Mouse (Mus musculus) midbrain, embryonic 13.5 days (tissue): ENCODE results near the gene Vmn2r7. TPM values are rescaled to one million over a fixed set of nuclear protein-coding genes. Genes with fewer than 3 reads are reported as not detected.
"Not testable (repeated sequence)": the region's sequence is repeated elsewhere in the genome, so short reads cannot be mapped to it uniquely, and the experiment has no call there.

Experiments
- ATAC-seq: fragments of 200-750 bp; cut with Nextera tagmentation; 2 replicates; pipeline ENCODE4 v1.8.0; 2017; ENCODE audit warnings: mild to moderate bottlenecking, moderate TSS enrichment, moderate library complexity
- H3K27ac ChIP-seq: fragments of 300-500 bp; sonication (generic); 2 replicates; pipeline ENCODE4 v1.5.1; 2015; ENCODE audit warnings: inconsistent platforms, mild to moderate bottlenecking, moderate library complexity
- H3K27me3 ChIP-seq: fragments of 300-500 bp; sonication (generic); 2 replicates; pipeline ENCODE4 v1.6.1; 2015; ENCODE audit warnings: mild to moderate bottlenecking, inconsistent platforms
- H3K36me3 ChIP-seq: fragments of 300-500 bp; sonication (generic); 2 replicates; pipeline ENCODE4 v1.6.1; 2015; ENCODE audit warnings: mild to moderate bottlenecking, inconsistent platforms
- H3K4me1 ChIP-seq: fragments of 300-500 bp; sonication (generic); replicated peaks from 2 replicates; pipeline ENCODE4 v1.6.1; 2015; ENCODE audit warnings: inconsistent platforms
- H3K4me2 ChIP-seq: fragments of 300-500 bp; sonication (generic); replicated peaks from 2 replicates; pipeline ENCODE4 v1.6.1; 2015; ENCODE audit warnings: moderate library complexity, mild to moderate bottlenecking, inconsistent platforms
- H3K4me3 ChIP-seq: fragments of 300-500 bp; sonication (generic); replicated peaks from 2 replicates; pipeline ENCODE4 v1.5.1; 2015; ENCODE audit warnings: mild to moderate bottlenecking, inconsistent platforms
- H3K9ac ChIP-seq: fragments of 300-500 bp; sonication (generic); replicated peaks from 2 replicates; pipeline ENCODE4 v1.6.1; 2015; ENCODE audit warnings: mild to moderate bottlenecking, inconsistent platforms
- H3K9me3 ChIP-seq: fragments of 300-500 bp; sonication (generic); 2 replicates; pipeline ENCODE4 v1.6.1; 2016; ENCODE audit warnings: mild to moderate bottlenecking, inconsistent platforms
- WGBS: fragments of 180-500 bp; shearing (Covaris S2); methylation state at CpG from one replicate; pipeline ENCODE4 v1.1.7; 2015; 5-methylcytosine and 5-hydroxymethylcytosine counted together
- polyA plus RNA-seq: library from polyadenylated mRNA; unstranded; fragments of >200 nt; fragmentation: Nextera tagmentation; extraction: Ambion mirVana; gene quantifications from 2 replicates; pipeline ENCODE4 v1.2.1, GENCODE M21; 2015

The Vmn2r7 gene
- not detected in 2 replicates for polyA plus RNA-seq

DNA sequence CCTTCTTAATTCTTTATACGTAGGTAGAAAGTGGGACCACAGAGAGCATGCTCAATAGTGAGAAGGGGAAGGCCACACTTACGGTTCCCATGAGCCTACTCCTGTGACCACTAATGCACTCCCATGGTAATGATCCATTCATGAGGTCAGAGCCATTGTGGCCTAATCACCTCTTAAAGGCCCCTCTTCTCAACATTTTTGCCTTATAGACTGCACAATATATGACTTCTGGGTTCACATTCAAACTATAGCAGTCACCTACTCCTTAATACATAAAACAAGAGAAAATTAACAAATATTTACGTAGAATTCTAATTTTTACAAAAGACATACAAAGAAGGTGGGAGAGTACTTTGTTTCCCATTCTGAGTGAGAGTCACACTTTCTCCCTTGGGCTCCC lies at the start of gene Vmn2r7:
Gene Vmn2r7 (minus strand): TSS at position 101 of the 400 bp plus-strand sequence.
- not testable (repeated sequence) for ATAC-seq
- WGBS = 92% methylated on average over 3 of the region's 3 CpGs

DNA sequence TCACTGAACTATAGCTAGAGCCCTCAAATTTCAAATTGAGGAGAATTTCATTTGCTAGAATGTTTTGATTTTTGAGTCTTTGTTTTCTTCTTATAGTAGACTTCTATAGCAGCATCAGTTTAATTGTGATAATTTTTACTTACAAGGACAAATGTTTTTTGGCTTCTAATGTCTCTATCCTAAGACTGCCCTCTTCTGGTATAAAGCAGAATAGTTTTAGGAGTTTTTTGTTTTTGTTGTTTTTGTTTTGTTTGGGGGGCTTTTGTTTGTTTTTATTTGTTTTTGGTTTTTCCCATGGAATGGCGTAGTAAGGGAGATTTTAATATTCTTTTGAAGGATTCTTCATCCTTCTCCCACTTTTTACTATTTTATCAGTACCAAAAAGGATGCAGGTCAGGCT lies 45.2 kb upstream of the Vmn2r7 start:
- no peak for ATAC-seq
- Histone ChIP-seq H3K4me1 (no peaks in the 10 kb centered on the region), H3K4me2 (no peak overlapping the region), H3K4me3 (no peak overlapping the region), H3K27me3 (no peaks in the 10 kb centered on the region), H3K27ac (no peak overlapping the region), H3K36me3 (no peaks in the 10 kb centered on the region), H3K9me3 (no peaks in the 10 kb centered on the region), H3K9ac (no peak overlapping the region)
- 59% methylated on average over 1 of the region's 1 CpGs for WGBS

More for the DNA sequence above, at the start of gene Vmn2r7:
- not testable (repeated sequence) for H3K27ac ChIP-seq, H3K36me3 ChIP-seq, H3K9me3 ChIP-seq, H3K4me1 ChIP-seq, H3K9ac ChIP-seq, H3K27me3 ChIP-seq, H3K4me2 ChIP-seq, H3K4me3 ChIP-seq

DNA sequence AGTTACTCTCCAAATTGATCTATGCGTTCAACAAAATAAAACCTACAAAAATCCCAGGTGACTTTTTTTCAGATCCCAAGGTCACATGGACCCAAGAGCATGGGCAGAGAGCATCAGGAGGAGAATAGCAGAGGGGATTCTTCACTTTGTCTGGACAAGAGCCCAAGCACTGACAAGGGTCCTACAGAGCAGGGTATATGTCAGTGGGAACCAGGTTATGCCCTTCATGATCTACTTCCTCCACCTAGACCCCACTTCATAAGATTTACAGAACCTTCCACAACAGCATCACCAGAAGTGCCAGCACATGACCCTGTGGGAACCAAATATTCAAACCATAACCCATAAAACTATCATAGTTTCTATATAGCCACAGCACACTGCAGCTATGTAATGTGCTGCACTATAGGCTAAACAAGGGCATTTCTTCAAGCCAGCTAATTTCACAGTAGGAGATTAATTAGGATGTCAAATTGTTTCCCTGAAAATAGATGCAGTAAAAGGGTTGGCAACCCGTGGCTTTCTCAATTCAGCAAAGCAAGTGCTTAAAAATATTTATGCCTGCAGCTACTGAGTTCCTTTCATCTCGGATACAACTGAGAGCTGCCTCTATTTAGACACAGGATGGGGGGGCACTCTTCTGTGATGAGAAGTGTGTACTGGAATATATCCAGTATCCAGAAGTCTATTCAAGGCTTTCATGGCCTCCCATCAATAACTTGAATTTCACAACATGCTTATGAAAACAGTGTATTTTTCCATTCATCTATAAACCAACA lies 33.8 kb upstream of the Vmn2r7 start:
- Histone ChIP-seq H3K36me3 (no peaks in the 10 kb centered on the region), H3K4me2 (no peak overlapping the region), H3K9me3 (no peaks in the 10 kb centered on the region), H3K4me3 (no peak overlapping the region), H3K4me1 (no peaks in the 10 kb centered on the region), H3K27ac (no peak overlapping the region), H3K27me3 (no peaks in the 10 kb centered on the region), H3K9ac (no peak overlapping the region)
- ATAC-seq = no peak
- 49% methylated on average over 3 of the region's 3 CpGs for WGBS

DNA sequence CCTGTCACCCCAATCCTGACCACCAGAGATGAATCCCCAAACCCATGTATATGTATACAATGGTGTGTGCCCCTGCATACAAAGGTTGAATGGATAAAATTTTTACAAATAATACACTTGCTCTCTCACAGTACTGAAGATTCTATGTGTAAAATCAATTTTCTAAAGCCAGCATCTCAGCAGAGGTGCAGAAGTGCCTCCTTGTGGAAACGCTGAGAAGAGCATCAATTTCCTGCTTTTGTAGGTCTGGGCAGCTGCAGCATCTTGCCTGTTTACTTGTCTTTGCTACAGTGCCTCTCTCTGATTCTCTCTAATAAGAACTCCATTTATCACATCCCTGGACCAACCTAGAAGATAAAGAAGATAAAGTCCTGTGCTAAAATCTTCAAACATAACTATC lies 32.1 kb upstream of the Vmn2r7 start:
- 58% methylated on average over 1 of the region's 1 CpGs for WGBS
- Histone ChIP-seq H3K9me3 (no peaks in the 10 kb centered on the region), H3K27ac (no peak overlapping the region), H3K4me3 (no peak overlapping the region), H3K4me2 (no peak overlapping the region), H3K36me3 (no peaks in the 10 kb centered on the region), H3K9ac (no peak overlapping the region), H3K27me3 (no peaks in the 10 kb centered on the region), H3K4me1 (no peaks in the 10 kb centered on the region)
- ATAC-seq = no peak

- H3K4me2 ChIP-seq = no peak overlapping the region
- H3K27ac ChIP-seq = no peak overlapping the region
- ATAC-seq = no peak
- 96% methylated on average over 2 of the region's 2 CpGs for WGBS
- H3K9me3 ChIP-seq = no peaks in the 10 kb centered on the region
- no peak overlapping the region for H3K4me3 ChIP-seq
- H3K4me1 ChIP-seq = no peaks in the 10 kb centered on the region
- H3K36me3 ChIP-seq = no peaks in the 10 kb centered on the region
- H3K27me3 ChIP-seq = no peaks in the 10 kb centered on the region; the same call in 1 of the 2 replicates
- H3K9ac ChIP-seq = no peak overlapping the region
Measured at GRCm38 (mm10) chr3:64842881-64843280, 1.7 kb downstream of the Vmn2r7 start.

GRCm38 (mm10) chr3:64842299-64842698 lies 2.3 kb downstream of the Vmn2r7 start:
- no peak for ATAC-seq

DNA sequence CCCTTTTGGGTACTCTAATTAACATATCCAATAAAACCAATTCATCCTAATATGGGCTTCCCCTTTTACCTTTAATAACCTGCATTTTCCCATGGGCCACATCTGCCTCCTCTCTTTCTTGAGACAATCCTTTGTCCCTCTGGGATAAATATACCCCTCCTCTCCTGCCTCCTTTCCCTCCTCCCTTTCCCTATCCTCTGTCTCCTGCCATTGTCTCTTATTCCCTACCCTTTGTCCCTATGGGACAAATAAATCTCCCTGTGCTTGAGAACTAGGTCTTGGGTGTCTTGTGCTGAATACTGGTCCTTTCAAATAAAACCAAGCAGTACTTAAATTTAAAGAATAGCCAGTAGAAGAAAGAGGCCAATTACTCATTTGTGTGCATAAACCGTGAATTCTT lies 13.4 kb downstream of the Vmn2r7 start:
- no peak overlapping the region for H3K27ac ChIP-seq
- WGBS = 63% methylated on average over 1 of the region's 1 CpGs
- no peak for ATAC-seq
- H3K27me3 ChIP-seq = no peaks in the 10 kb centered on the region
- H3K9ac ChIP-seq = no peak overlapping the region
- H3K4me1 ChIP-seq = no peaks in the 10 kb centered on the region
- no peaks in the 10 kb centered on the region for H3K9me3 ChIP-seq
- H3K4me2 ChIP-seq = no peak overlapping the region
- H3K4me3 ChIP-seq = no peak overlapping the region
- H3K36me3 ChIP-seq = no peaks in the 10 kb centered on the region

More at GRCm38 (mm10) chr3:64842299-64842698, 2.3 kb downstream of the Vmn2r7 start:
- H3K4me3 ChIP-seq = no peak overlapping the region
- no peak overlapping the region for H3K27ac ChIP-seq
- no peaks in the 10 kb centered on the region for H3K36me3 ChIP-seq
- H3K9ac ChIP-seq = no peak overlapping the region
- no peaks in the 10 kb centered on the region; the same call in 1 of the 2 replicates for H3K27me3 ChIP-seq
- no peaks in the 10 kb centered on the region for H3K4me1 ChIP-seq
- no peak overlapping the region for H3K4me2 ChIP-seq
- H3K9me3 ChIP-seq = no peaks in the 10 kb centered on the region
- 9% methylated on average over 4 of the region's 4 CpGs for WGBS

DNA sequence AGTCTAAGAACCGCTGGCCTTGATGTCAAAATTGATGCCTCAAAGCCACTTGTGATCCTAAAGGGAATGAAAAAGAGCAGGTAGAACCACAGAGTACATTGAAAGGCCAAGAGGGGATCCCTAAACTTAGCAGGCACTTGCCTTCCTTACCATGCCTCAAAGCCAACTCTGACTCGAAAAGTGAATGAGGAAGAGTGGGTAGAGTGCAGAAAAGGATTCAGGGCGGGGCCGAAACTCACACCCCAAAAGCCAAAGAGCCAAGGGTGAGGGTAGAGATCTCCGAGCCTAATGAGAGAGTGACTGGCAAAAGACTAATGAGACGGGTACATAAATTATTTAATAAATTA lies 53.3 kb downstream of the Vmn2r7 start:
- no peak overlapping the region for H3K4me3 ChIP-seq
- no peaks in the 10 kb centered on the region for H3K36me3 ChIP-seq
- no peaks in the 10 kb centered on the region for H3K9me3 ChIP-seq
- 47% methylated on average over 6 of the region's 6 CpGs for WGBS
- no peaks in the 10 kb centered on the region for H3K27me3 ChIP-seq
- no peak overlapping the region for H3K4me2 ChIP-seq
- no peak overlapping the region for H3K9ac ChIP-seq
- peak; percentile 55 for ATAC-seq
- H3K4me1 ChIP-seq = no peaks in the 10 kb centered on the region
- H3K27ac ChIP-seq = no peak overlapping the region

DNA sequence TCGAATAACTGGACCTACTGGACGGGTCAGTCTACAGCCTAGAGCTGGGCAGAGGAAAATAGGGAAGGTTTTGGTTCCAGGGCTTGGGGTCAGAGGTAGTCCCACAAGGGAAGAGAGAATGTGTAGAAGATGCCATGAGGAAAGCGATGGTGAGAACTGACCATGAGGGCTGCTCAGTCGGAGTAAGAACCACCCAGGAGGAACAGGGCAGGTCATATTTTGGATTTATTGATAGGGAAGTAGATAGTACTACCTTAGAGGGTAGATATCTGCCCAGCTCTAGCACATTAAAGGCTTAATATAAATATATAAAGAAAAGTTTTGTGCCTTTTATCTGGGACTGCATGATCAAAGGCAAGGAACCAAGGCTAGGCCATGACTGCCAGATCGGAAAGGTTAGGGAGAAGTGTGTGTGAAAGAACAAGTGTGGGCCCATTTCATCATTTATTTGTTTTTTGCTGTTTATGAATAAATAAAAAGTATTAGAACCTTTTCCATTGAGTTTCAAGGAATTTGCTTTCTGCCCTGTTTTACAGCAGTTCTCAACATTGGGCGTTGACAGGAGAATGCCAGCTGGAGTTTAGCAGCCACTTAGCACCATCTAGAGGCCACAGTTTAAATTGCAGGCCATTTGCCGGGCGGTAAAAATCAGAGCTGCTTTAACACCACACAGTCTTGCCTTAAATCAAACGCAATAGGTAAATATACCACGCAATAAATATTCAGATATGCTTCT lies 53.9 kb downstream of the Vmn2r7 start:
- 51% methylated on average over 10 of the region's 10 CpGs for WGBS
- Histone ChIP-seq H3K4me1 (no peaks in the 10 kb centered on the region), H3K27me3 (no peaks in the 10 kb centered on the region), H3K9me3 (no peaks in the 10 kb centered on the region), H3K27ac (no peak overlapping the region), H3K4me3 (no peak overlapping the region), H3K36me3 (no peaks in the 10 kb centered on the region), H3K9ac (no peak overlapping the region), H3K4me2 (no peak overlapping the region)
- peak; percentile 84 for ATAC-seq

GRCm38 (mm10) chr3:64782901-64783300 lies 61.7 kb downstream of the Vmn2r7 start:
- Histone ChIP-seq H3K27me3 (no peaks in the 10 kb centered on the region), H3K9me3 (no peaks in the 10 kb centered on the region), H3K36me3 (no peaks in the 10 kb centered on the region), H3K4me1 (no peaks in the 10 kb centered on the region), H3K4me2 (no peak overlapping the region), H3K9ac (no peak overlapping the region), H3K27ac (no peak overlapping the region), H3K4me3 (no peak overlapping the region)
- ATAC-seq = no peak
- WGBS = 100% methylated on average over 1 of the region's 1 CpGs

GRCm38 (mm10) chr3:64772132-64772531 lies 72.4 kb downstream of the Vmn2r7 start:
- H3K36me3 ChIP-seq = no peaks in the 10 kb centered on the region
- H3K4me1 ChIP-seq = no peaks in the 10 kb centered on the region
- H3K4me2 ChIP-seq = no peak overlapping the region
- no peak for ATAC-seq
- no peak overlapping the region for H3K4me3 ChIP-seq
- no peaks in the 10 kb centered on the region for H3K9me3 ChIP-seq
- H3K27ac ChIP-seq = no peak overlapping the region
- H3K27me3 ChIP-seq = no peaks in the 10 kb centered on the region
- 62% methylated on average over 1 of the region's 1 CpGs for WGBS
- H3K9ac ChIP-seq = no peak overlapping the region

GRCm38 (mm10) chr3:64756145-64756544 lies 88.4 kb downstream of the Vmn2r7 start:
- 86% methylated on average over 2 of the region's 2 CpGs for WGBS
- ATAC-seq = no peak

More at GRCm38 (mm10) chr3:64756145-64756544, 88.4 kb downstream of the Vmn2r7 start:
- Histone ChIP-seq H3K4me1 (no peaks in the 10 kb centered on the region), H3K4me3 (no peak overlapping the region), H3K27me3 (no peaks in the 10 kb centered on the region), H3K9me3 (no peaks in the 10 kb centered on the region), H3K27ac (no peak overlapping the region), H3K4me2 (no peak overlapping the region), H3K36me3 (no peaks in the 10 kb centered on the region), H3K9ac (no peak overlapping the region)
